ENCODE assay signal across 12 mouse cellular contexts in genomic region chr2:168428375-168428901, GRCm38 (mm10).
A peak's percentile ranks its signal among the peaks of the same experiment; 100 is the strongest.
DNase-seq lines count a peak whose midpoint lies in the region; TF ChIP-seq lines count a peak whose summit lies in the region.
"Had no signal": no experiment of that assay in that cellular context is flagged by ENCODE, and none has a peak within 500 bp of the region (broad histone marks: within the 10 kb centered on the region; RNA-seq: fewer than 3 reads in every experiment).

No protein-coding gene starts in this region.

- no peak overlapping the region for H3K4me3 ChIP-seq in kidney, adult 2 months (ENCODE audit: insufficient read depth, low read depth, low read length)
- H3K4me3 ChIP-seq in testis, adult 2 months (ENCODE audit: control insufficient read depth, low read depth, low read length) = no peak overlapping the region
- H3K4me3 ChIP-seq in embryonic facial prominence, embryonic 10.5 days = no peak overlapping the region
- H3K4me3 ChIP-seq: hindbrain, embryonic 12.5 days had no signal

- TF ChIP-seq POLR2A in kidney, adult 2 months (IDR thresholded peaks at IDR 0.05; ENCODE audit: low read depth, low read length) = no peak
- TF ChIP-seq POLR2A in testis, adult 2 months (IDR thresholded peaks at IDR 0.05; ENCODE audit: control insufficient read depth, low read depth, low read length) = no peak

- whole genome bisulfite sequencing in kidney, adult 2 months = 92% methylated on average over 5 of the region's 5 CpGs
- WGBS in embryonic facial prominence, embryonic 10.5 days = 90% methylated on average over 5 of the region's 5 CpGs

- TF ChIP-seq CTCF in kidney, adult 2 months (conservative IDR thresholded peaks at IDR 0.05; ENCODE audit: insufficient read depth, insufficient read length, low read depth, low read length) = peak; percentile 49
- peak; percentile 85 for TF ChIP-seq CTCF in testis, adult 2 months (IDR thresholded peaks at IDR 0.05; ENCODE audit: control insufficient read depth, insufficient read depth, insufficient replicate concordance, low read depth, low read length)

- no peaks in the 10 kb centered on the region for H3K4me1 ChIP-seq in kidney, adult 2 months (ENCODE audit: control insufficient read depth, insufficient read depth, low read length)
- H3K4me1 ChIP-seq in testis, adult 2 months (ENCODE audit: control insufficient read depth, insufficient read depth, low read length) = peaks cover 3% of the 10 kb centered on the region
- H3K4me1 ChIP-seq in embryonic facial prominence, embryonic 10.5 days = peaks cover 6% of the 10 kb centered on the region; the same call in 1 of the 2 replicates
- H3K4me1 ChIP-seq: hindbrain, embryonic 12.5 days had no signal

- peaks cover 12% of the 10 kb centered on the region for H3K9me3 ChIP-seq in embryonic facial prominence, embryonic 10.5 days

- no peaks in the 10 kb centered on the region for H3K27me3 ChIP-seq in kidney, adult 2 months (replicated peaks; ENCODE audit: control insufficient read depth, insufficient read depth, low read length)
- H3K27me3 ChIP-seq in testis, adult 2 months (ENCODE audit: control insufficient read depth, insufficient read depth, low read length) = no peaks in the 10 kb centered on the region
- H3K27me3 ChIP-seq in splenic B cell, adult 2 months (ENCODE audit: control insufficient read depth, insufficient read depth, low read length, poor library complexity, severe bottlenecking) = no peaks in the 10 kb centered on the region
- H3K27me3 ChIP-seq in embryonic facial prominence, embryonic 10.5 days (replicated peaks; ENCODE audit: low read depth, poor library complexity, severe bottlenecking) = peaks cover 6% of the 10 kb centered on the region; the same call in 1 of the 2 replicates

- no peak for DNase-seq in kidney, adult 2 months
- no peak for DNase-seq in kidney, postnatal 14 days
- no peak for DNase-seq in testis, postnatal 10 days (ENCODE audit: low spot score)
- DNase-seq in ZHBTc4 (ENCODE audit: low read depth, low spot score) = peak; percentile 74
- peak; percentile 61 for DNase-seq in splenic B cell, adult 2 months (ENCODE audit: low read depth, low spot score)
- DNase-seq in embryonic facial prominence, embryonic 10.5 days (ENCODE audit: low spot score) = no peak
- no peak for DNase-seq in embryo, embryonic 11 days
- DNase-seq: cerebellum, adult 18-20 months; gastrocnemius, postnatal 14 days; lung, adult 18-20 months had no signal

- no peak overlapping the region for H3K27ac ChIP-seq in kidney, adult 2 months (ENCODE audit: insufficient read depth, low read depth, low read length)
- H3K27ac ChIP-seq in testis, adult 2 months (ENCODE audit: control insufficient read depth, insufficient read depth, low read depth, low read length) = no peak overlapping the region
- no peak overlapping the region for H3K27ac ChIP-seq in embryonic facial prominence, embryonic 10.5 days (replicated peaks)
- H3K27ac ChIP-seq: hindbrain, embryonic 12.5 days had no signal

- H3K36me3 ChIP-seq in kidney, adult 2 months (ENCODE audit: control insufficient read depth, insufficient read depth, low read length) = no peaks in the 10 kb centered on the region
- H3K36me3 ChIP-seq in testis, adult 2 months (ENCODE audit: control insufficient read depth, insufficient read depth, low read length) = no peaks in the 10 kb centered on the region
- H3K36me3 ChIP-seq in splenic B cell, adult 2 months (ENCODE audit: control insufficient read depth, insufficient read depth, low read length, poor library complexity, severe bottlenecking) = no peaks in the 10 kb centered on the region
- H3K36me3 ChIP-seq in embryonic facial prominence, embryonic 10.5 days (replicated peaks) = no peaks in the 10 kb centered on the region
- H3K36me3 ChIP-seq: hindbrain, embryonic 12.5 days had no signal

Comparison
In these comparisons a context has a peak if more than half of its experiments do, and no peak if none do; other contexts are left out.
1. DNase-seq: peak in ZHBTc4 (single experiment) and splenic B cell, adult 2 months (single experiment); none in kidney, adult 2 months (single experiment), kidney, postnatal 14 days (single experiment), testis, postnatal 10 days (single experiment), embryonic facial prominence, embryonic 10.5 days (single experiment) and embryo, embryonic 11 days (single experiment).